Comparison of ENCODE assay signal across 9 mouse cellular contexts in the genomic region with DNA sequence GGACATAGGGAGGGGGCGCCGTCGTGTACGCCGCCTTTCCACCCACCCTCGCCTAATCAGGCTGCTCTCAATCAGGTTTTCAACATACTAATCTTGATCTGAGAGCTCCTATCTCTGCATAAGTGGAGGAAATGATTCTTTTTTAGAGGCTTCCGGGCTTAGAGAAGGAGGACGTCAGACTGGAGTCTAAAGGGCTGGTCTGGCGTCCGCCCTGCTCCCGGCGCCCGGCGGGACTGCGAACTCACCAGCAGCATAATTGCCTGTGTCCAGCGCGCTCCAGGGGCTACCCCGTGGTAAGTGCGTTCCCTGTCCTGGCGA. TPM values are rescaled to one million over a fixed set of nuclear protein-coding genes. Genes with fewer than 3 reads are reported as not detected.
A peak's percentile ranks its signal among the peaks of the same experiment; 100 is the strongest.
DNase-seq lines count a peak whose midpoint lies in the region; ATAC-seq and TF ChIP-seq lines count a peak whose summit lies in the region.
"Had no signal": no experiment of that assay in that cellular context is flagged by ENCODE, and none has a peak within 500 bp of the region (broad histone marks: within the 10 kb centered on the region; RNA-seq: fewer than 3 reads in every experiment).

No protein-coding gene starts in this region.

- intact Hi-C loops in left cerebral cortex, postnatal 10 days (cut with DNase I), result loop anchor here (2.0 kb wide), 1 partner anchor 237 kb away; no protein-coding TSS in a partner anchor

- peak overlapping the region; percentile 74 for H3K4me3 ChIP-seq in embryonic facial prominence, embryonic 10.5 days
- H3K4me3 ChIP-seq in hindbrain, embryonic 11.5 days (ENCODE audit: low read depth, low read length), result peak overlapping the region; percentile 6; the same call in 1 of the 2 replicates
- H3K4me3 ChIP-seq in limb, embryonic 14.5 days (replicated peaks; ENCODE audit: low read length), result peak overlapping the region; percentile 27
- H3K4me3 ChIP-seq in stomach, embryonic 15.5 days (replicated peaks), result peak overlapping the region; percentile 20

- no peak for ATAC-seq in hindbrain, embryonic 11.5 days (ENCODE audit: low FRiP score)
- no peak for ATAC-seq in limb, embryonic 14.5 days (ENCODE audit: low FRiP score, low read depth)
- no peak for ATAC-seq in stomach, embryonic 15.5 days (ENCODE audit: insufficient read depth, low FRiP score, low read depth)

- TF ChIP-seq POLR2A in limb, embryonic 14.5 days (IDR thresholded peaks at IDR 0.05; ENCODE audit: borderline replicate concordance, extremely low read depth, insufficient read depth, insufficient read length), result no peak

- H3K4me2 ChIP-seq in hindbrain, embryonic 11.5 days (replicated peaks; ENCODE audit: low read depth, low read length), result no peak overlapping the region; the same call in 1 of the 2 replicates
- peak overlapping the region; percentile 35 for H3K4me2 ChIP-seq in limb, embryonic 14.5 days (replicated peaks; ENCODE audit: low read depth, low read length, severe bottlenecking)
- peak overlapping the region; percentile 43 for H3K4me2 ChIP-seq in stomach, embryonic 15.5 days

- peaks cover 35% of the 10 kb centered on the region for H3K4me1 ChIP-seq in embryonic facial prominence, embryonic 10.5 days
- H3K4me1 ChIP-seq in hindbrain, embryonic 11.5 days (replicated peaks; ENCODE audit: control insufficient read depth, insufficient read depth, low read length), result peaks cover 16% of the 10 kb centered on the region
- H3K4me1 ChIP-seq in limb, embryonic 14.5 days (ENCODE audit: control insufficient read depth, insufficient read depth, low read length), result peaks cover 19% of the 10 kb centered on the region
- H3K4me1 ChIP-seq in stomach, embryonic 15.5 days, result peaks cover 20% of the 10 kb centered on the region

- H3K9ac ChIP-seq in hindbrain, embryonic 11.5 days (ENCODE audit: low read depth, low read length), result no peak overlapping the region
- no peak overlapping the region for H3K9ac ChIP-seq in limb, embryonic 14.5 days (ENCODE audit: low read depth, low read length, severe bottlenecking)
- H3K9ac ChIP-seq in stomach, embryonic 15.5 days, result no peak overlapping the region

- H3K36me3 ChIP-seq in embryonic facial prominence, embryonic 10.5 days (replicated peaks), result no peaks in the 10 kb centered on the region
- no peaks in the 10 kb centered on the region for H3K36me3 ChIP-seq in hindbrain, embryonic 11.5 days (ENCODE audit: control insufficient read depth, insufficient read depth, low read length)
- no peaks in the 10 kb centered on the region for H3K36me3 ChIP-seq in limb, embryonic 14.5 days (ENCODE audit: control insufficient read depth, insufficient read depth, low read length)
- no peaks in the 10 kb centered on the region for H3K36me3 ChIP-seq in stomach, embryonic 15.5 days

- H3K9me3 ChIP-seq in embryonic facial prominence, embryonic 10.5 days, result no peaks in the 10 kb centered on the region
- no peaks in the 10 kb centered on the region for H3K9me3 ChIP-seq in hindbrain, embryonic 11.5 days (ENCODE audit: control insufficient read depth, low read length)
- no peaks in the 10 kb centered on the region for H3K9me3 ChIP-seq in limb, embryonic 14.5 days (ENCODE audit: control insufficient read depth, low read length)
- no peaks in the 10 kb centered on the region for H3K9me3 ChIP-seq in stomach, embryonic 15.5 days

- peak; percentile 17 for DNase-seq in R1 (ENCODE audit: low read depth, low spot score)
- peak; percentile 73 for DNase-seq in embryonic facial prominence, embryonic 10.5 days (ENCODE audit: low spot score)
- no peak for DNase-seq in hindbrain, embryonic 11.5 days (ENCODE audit: low spot score)
- DNase-seq in limb, embryonic 14.5 days (ENCODE audit: low spot score), result no peak
- DNase-seq in left cerebral cortex, postnatal 10 days (ENCODE audit: extremely low spot score in 1 of 2, low spot score in 2 of 2), result no peak
- no peak for DNase-seq in spleen, postnatal 14 days (ENCODE audit: low spot score in 2 of 2)
- DNase-seq in layer of hippocampus, postnatal 36 days, result no peak

- H3K27ac ChIP-seq in embryonic facial prominence, embryonic 10.5 days (replicated peaks), result peak overlapping the region; percentile 94
- H3K27ac ChIP-seq in hindbrain, embryonic 11.5 days (ENCODE audit: low read depth, low read length), result no peak overlapping the region
- no peak overlapping the region for H3K27ac ChIP-seq in limb, embryonic 14.5 days (replicated peaks; ENCODE audit: low read depth, low read length)
- H3K27ac ChIP-seq in stomach, embryonic 15.5 days, result no peak overlapping the region
- H3K27ac ChIP-seq: macrophage had no signal

- H3K27me3 ChIP-seq in embryonic facial prominence, embryonic 10.5 days (replicated peaks; ENCODE audit: low read depth, poor library complexity, severe bottlenecking), result peaks cover 100% of the 10 kb centered on the region
- H3K27me3 ChIP-seq in hindbrain, embryonic 11.5 days (ENCODE audit: control insufficient read depth, insufficient read depth, low read length), result peaks cover 72% of the 10 kb centered on the region
- peaks cover 84% of the 10 kb centered on the region for H3K27me3 ChIP-seq in limb, embryonic 14.5 days (ENCODE audit: control insufficient read depth, insufficient read depth, low read length)
- H3K27me3 ChIP-seq in stomach, embryonic 15.5 days (replicated peaks), result peaks cover 78% of the 10 kb centered on the region

- under 1% methylated on average over 20 of the region's 20 CpGs for WGBS in embryonic facial prominence, embryonic 10.5 days
- under 1% methylated on average over 20 of the region's 20 CpGs for WGBS in hindbrain, embryonic 11.5 days
- WGBS in limb, embryonic 14.5 days, result under 1% methylated on average over 20 of the region's 20 CpGs
- 2% methylated on average over 20 of the region's 20 CpGs for WGBS in stomach, embryonic 15.5 days

RNA-seq across cellular contexts. Expression of a gene that starts 1.7 kb away (rescaled TPM):
- 59.5 and 63.6 TPM in 2 replicates for polyA plus RNA-seq in embryonic facial prominence, embryonic 10.5 days (2016; fragmentation: Nextera tagmentation; extraction: Ambion mirVana)
- 1.2 and 2.7 TPM in 2 replicates for polyA plus RNA-seq in hindbrain, embryonic 11.5 days (2014; fragmentation: Nextera tagmentation; extraction: Ambion mirVana)
- 2.9 and 3.0 TPM in 2 replicates for polyA plus RNA-seq in limb, embryonic 14.5 days (2012; rRNA removed)
- polyA plus RNA-seq in limb, embryonic 14.5 days (2014; fragmentation: Nextera tagmentation; extraction: Ambion mirVana), result 2.2 and 2.5 TPM in 2 replicates
- 0.22 and 0.24 TPM in 2 replicates for polyA plus RNA-seq in stomach, embryonic 15.5 days (2015; fragmentation: Nextera tagmentation; extraction: Ambion mirVana)
- 1 to 10 TPM in 1 of 2 experiments, under 1 TPM in 1; 0.81 to 1.7 TPM for total RNA-seq in left cerebral cortex, postnatal 10 days (2021)
- total RNA-seq in layer of hippocampus, postnatal 36 days (2021), result not detected
- polyA plus RNA-seq: macrophage had no signal

Comparison
In these comparisons a context has a peak if more than half of its experiments do, and no peak if none do; other contexts are left out.
1. DNase-seq: peak in R1 (single experiment) and embryonic facial prominence, embryonic 10.5 days (single experiment); none in hindbrain, embryonic 11.5 days (single experiment), limb, embryonic 14.5 days (single experiment), left cerebral cortex, postnatal 10 days (0 of 2), spleen, postnatal 14 days (0 of 2) and layer of hippocampus, postnatal 36 days (0 of 2).
2. H3K4me3 ChIP-seq: peak in every context shown above with its lines; median percentile 74 in embryonic facial prominence, embryonic 10.5 days; 27 in limb, embryonic 14.5 days; 20 in stomach, embryonic 15.5 days; 6 in hindbrain, embryonic 11.5 days.
3. RNA of a gene that starts 1.7 kb away (polyA plus RNA-seq): 59.5 to 63.6 TPM in embryonic facial prominence, embryonic 10.5 days; 2.2 to 3.0 TPM in limb, embryonic 14.5 days, 1.2 to 2.7 TPM in hindbrain, embryonic 11.5 days and 0.22 to 0.24 TPM in stomach, embryonic 15.5 days; every median in the first group is over 10 times any median in the second.